Mouse (Mus musculus): ENCODE data around the gene Tut7.

DNA sequence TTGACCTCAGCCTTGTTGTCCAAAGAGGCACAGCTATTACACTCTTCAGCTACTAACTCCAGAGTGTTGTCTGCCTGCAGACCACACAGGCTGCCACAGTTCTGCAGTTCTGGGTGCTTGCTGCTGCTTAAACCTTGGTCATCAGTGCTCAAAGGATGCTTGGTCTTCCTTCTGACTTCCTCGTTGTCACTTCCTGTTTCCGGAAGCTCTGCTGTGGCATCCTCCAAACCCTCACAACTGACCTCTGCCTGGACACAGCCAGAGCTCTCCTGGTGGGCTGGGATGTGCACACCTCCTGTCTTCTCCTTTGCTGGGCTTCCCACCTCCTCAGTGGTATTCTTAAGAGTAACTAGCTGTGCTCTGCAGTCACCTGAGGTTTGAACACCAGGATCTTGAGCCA, 22.9 kb downstream of the Tut7 start:
- TF ChIP-seq CTCF (IDR thresholded peaks at IDR 0.05; ENCODE audit: extremely low read depth, insufficient read depth, low read length) (no peak), POLR2A (IDR thresholded peaks at IDR 0.05; ENCODE audit: extremely low read depth, insufficient read depth, low read length) (no peak)

All from cortical plate, adult 2 months (tissue).